Mouse (Mus musculus): ENCODE data around the gene Cd5.

Gene Cd5

GRCm38 (mm10) chr19:10702125-10702524, 36.7 kb downstream of the Cd5 start:
- no peak for DNase-seq (ENCODE audit: low read depth, low spot score)

- DNase-seq (ENCODE audit: low read depth, low spot score) = peak; percentile 86
These were observed 37.6 kb downstream of the Cd5 start for GRCm38 (mm10) chr19:10701013-10701726.

- no peak for DNase-seq (ENCODE audit: low read depth, low spot score)
These were observed 39.0 kb downstream of the Cd5 start for GRCm38 (mm10) chr19:10699851-10700250.

- no peak for DNase-seq (ENCODE audit: low read depth, low spot score)
These were observed 40.4 kb downstream of the Cd5 start for GRCm38 (mm10) chr19:10698131-10698991.

- DNase-seq (ENCODE audit: low read depth, low spot score) = no peak
These were observed 43.0 kb downstream of the Cd5 start for GRCm38 (mm10) chr19:10695801-10696200.

GRCm38 (mm10) chr19:10693926-10694682, 44.7 kb downstream of the Cd5 start:
- DNase-seq (ENCODE audit: low read depth, low spot score) = no peak

GRCm38 (mm10) chr19:10692361-10692760, 46.4 kb downstream of the Cd5 start:
- DNase-seq (ENCODE audit: low read depth, low spot score) = no peak

GRCm38 (mm10) chr19:10691660-10692059, 47.1 kb downstream of the Cd5 start:
- no peak for DNase-seq (ENCODE audit: low read depth, low spot score)

GRCm38 (mm10) chr19:10691121-10691520, 47.7 kb downstream of the Cd5 start:
- no peak for DNase-seq (ENCODE audit: low read depth, low spot score)

- DNase-seq (ENCODE audit: low read depth, low spot score) = no peak
These were observed 48.5 kb downstream of the Cd5 start for GRCm38 (mm10) chr19:10690336-10690735.

GRCm38 (mm10) chr19:10689470-10690166, 49.2 kb downstream of the Cd5 start:
- no peak for DNase-seq (ENCODE audit: low read depth, low spot score)

GRCm38 (mm10) chr19:10688537-10689352, 50.1 kb downstream of the Cd5 start, which contains the start of gene Vps37c:
Gene Vps37c, plus strand, starts transcription at chr19:10688735.
- peak; percentile 84 for DNase-seq (ENCODE audit: low read depth, low spot score)

GRCm38 (mm10) chr19:10685727-10686126, 53.1 kb downstream of the Cd5 start:
- DNase-seq (ENCODE audit: low read depth, low spot score) = no peak

- no peak for DNase-seq (ENCODE audit: low read depth, low spot score)
These were observed 53.7 kb downstream of the Cd5 start for GRCm38 (mm10) chr19:10685081-10685480.

GRCm38 (mm10) chr19:10681571-10681970, 57.2 kb downstream of the Cd5 start:
- no peak for DNase-seq (ENCODE audit: low read depth, low spot score)

GRCm38 (mm10) chr19:10678772-10679067, 60.1 kb downstream of the Cd5 start:
- DNase-seq (ENCODE audit: low read depth, low spot score) = no peak

- DNase-seq (ENCODE audit: low read depth, low spot score) = peak; percentile 71
These were observed 60.7 kb downstream of the Cd5 start, which contains the start of gene Pga5 for GRCm38 (mm10) chr19:10677915-10678771. Gene Pga5, minus strand, starts transcription at chr19:10678071.

- DNase-seq (ENCODE audit: low read depth, low spot score) = no peak
These were observed 62.1 kb downstream of the Cd5 start for GRCm38 (mm10) chr19:10676656-10677055.

- no peak for DNase-seq (ENCODE audit: low read depth, low spot score)
These were observed 65.5 kb downstream of the Cd5 start for GRCm38 (mm10) chr19:10673275-10673674.
